Comparison of ENCODE assay signal across 20 mouse cellular contexts in genomic region chr5:137915550-137915949, GRCm38 (mm10). TPM values are rescaled to one million over a fixed set of nuclear protein-coding genes. Genes with fewer than 3 reads are reported as not detected.
DNase-seq lines count a peak whose midpoint lies in the region; ATAC-seq lines count a peak whose summit lies in the region.
"Had no signal": no experiment of that assay in that cellular context is flagged by ENCODE, and none has a peak within 500 bp of the region (broad histone marks: within the 10 kb centered on the region; RNA-seq: fewer than 3 reads in every experiment).

No protein-coding gene starts in this region.

- no peaks in the 10 kb centered on the region for H3K36me3 ChIP-seq in midbrain, embryonic 13.5 days
- H3K36me3 ChIP-seq: embryonic facial prominence, embryonic 13.5 days; hindbrain, embryonic 15.5 days; limb, embryonic 15.5 days had no signal

- H3K27me3 ChIP-seq in midbrain, embryonic 13.5 days = no peaks in the 10 kb centered on the region
- H3K27me3 ChIP-seq: embryonic facial prominence, embryonic 13.5 days; hindbrain, embryonic 15.5 days; limb, embryonic 15.5 days had no signal

- H3K4me1 ChIP-seq in midbrain, embryonic 13.5 days (replicated peaks) = no peaks in the 10 kb centered on the region
- H3K4me1 ChIP-seq: embryonic facial prominence, embryonic 13.5 days; hindbrain, embryonic 15.5 days; limb, embryonic 15.5 days had no signal

- 86% methylated on average over 6 of the region's 6 CpGs for WGBS in midbrain, embryonic 13.5 days

- H3K4me3 ChIP-seq in midbrain, embryonic 13.5 days (replicated peaks) = no peak overlapping the region
- H3K4me3 ChIP-seq: embryonic facial prominence, embryonic 13.5 days; heart, adult 2 months; hindbrain, embryonic 15.5 days; limb, embryonic 15.5 days had no signal

- H3K27ac ChIP-seq in midbrain, embryonic 13.5 days = no peak overlapping the region
- H3K27ac ChIP-seq: embryonic facial prominence, embryonic 13.5 days; heart, adult 2 months; hindbrain, embryonic 15.5 days; kidney, postnatal 0 days; limb, embryonic 15.5 days; macrophage had no signal

- H3K9ac ChIP-seq in midbrain, embryonic 13.5 days (replicated peaks) = no peak overlapping the region
- H3K9ac ChIP-seq: embryonic facial prominence, embryonic 13.5 days; hindbrain, embryonic 15.5 days; limb, embryonic 15.5 days had no signal

- ATAC-seq in cerebellum, adult (ENCODE audit: insufficient number of reproducible peaks, low FRiP score, low TSS enrichment) = no peak
- no peak for ATAC-seq in midbrain, embryonic 13.5 days
- ATAC-seq: forebrain, embryonic 14.5 days had no signal

- no peaks in the 10 kb centered on the region for H3K9me3 ChIP-seq in midbrain, embryonic 13.5 days
- H3K9me3 ChIP-seq: embryonic facial prominence, embryonic 13.5 days; hindbrain, embryonic 15.5 days; limb, embryonic 15.5 days had no signal

- no peak overlapping the region for H3K4me2 ChIP-seq in midbrain, embryonic 13.5 days (replicated peaks)
- H3K4me2 ChIP-seq: embryonic facial prominence, embryonic 13.5 days; hindbrain, embryonic 15.5 days; limb, embryonic 15.5 days had no signal

- intact Hi-C loops in heart, postnatal 25 days (cut with DNase I) = no loop called here

- DNase-seq in cerebellum, adult 11 months = peak; percentile 57
- DNase-seq in lung, adult 18-20 months = peak; percentile 20 to 62
- no peak for DNase-seq in lung, postnatal 4 days
- DNase-seq in cerebellum, postnatal 36 days = peak; percentile 32 to 56
- DNase-seq in lung, postnatal 14 days = peak; percentile 2
- DNase-seq in heart, postnatal 25 days (ENCODE audit: low spot score) = no peak
- DNase-seq: adrenal gland, postnatal 25 days; heart, adult 2 months; thymus, postnatal 36 days had no signal

RNA-seq across cellular contexts. Expression of gene Cyp3a13, which starts 5.9 kb away (rescaled TPM):
- 0.06 TPM in 1 of 2 replicates, not detected in the other for polyA plus RNA-seq in midbrain, embryonic 13.5 days (2015; fragmentation: Nextera tagmentation; extraction: Ambion mirVana)
- total RNA-seq in heart, postnatal 25 days (2021) = under 1 TPM; 0.17 to 0.31 TPM
- total RNA-seq: adrenal gland, postnatal 25 days had no signal
- polyA plus RNA-seq: embryonic facial prominence, embryonic 13.5 days; forebrain, embryonic 14.5 days; hindbrain, embryonic 15.5 days; macrophage; midbrain, embryonic 14.5 days had no signal

RNA-seq across cellular contexts. Expression of gene Pilrb2, which starts 43.9 kb away (rescaled TPM):
- not detected in 2 replicates for polyA plus RNA-seq in midbrain, embryonic 13.5 days (2015; fragmentation: Nextera tagmentation; extraction: Ambion mirVana)
- under 1 TPM in 1 of 2 experiments, not detected in 1; 0.81 TPM for total RNA-seq in heart, postnatal 25 days (2021)
- total RNA-seq: layer of hippocampus, postnatal 14 days; left cerebral cortex, postnatal 14 days had no signal
- polyA plus RNA-seq: embryonic facial prominence, embryonic 13.5 days; forebrain, embryonic 14.5 days; hindbrain, embryonic 15.5 days had no signal

RNA-seq across cellular contexts. Expression of gene Gjc3, which starts 47.3 kb away (rescaled TPM):
- polyA plus RNA-seq in midbrain, embryonic 13.5 days (2015; fragmentation: Nextera tagmentation; extraction: Ambion mirVana) = 0.08 and 0.23 TPM in 2 replicates
- total RNA-seq in heart, postnatal 25 days (2021) = under 1 TPM; 0.26 to 0.42 TPM
- polyA plus RNA-seq: macrophage had no signal

RNA-seq across cellular contexts. Expression of gene Pilrb1, which starts 57.6 kb away (rescaled TPM):
- polyA plus RNA-seq in midbrain, embryonic 13.5 days (2015; fragmentation: Nextera tagmentation; extraction: Ambion mirVana) = not detected in 2 replicates
- total RNA-seq in heart, postnatal 25 days (2021) = under 1 TPM; 0.61 to 0.83 TPM
- total RNA-seq: layer of hippocampus, postnatal 14 days; left cerebral cortex, postnatal 14 days had no signal
- polyA plus RNA-seq: embryonic facial prominence, embryonic 13.5 days; forebrain, embryonic 14.5 days; hindbrain, embryonic 15.5 days; midbrain, embryonic 14.5 days had no signal

Comparison
In these comparisons a context has a peak if more than half of its experiments do, and no peak if none do; other contexts are left out.
1. DNase-seq: peak in cerebellum, adult 11 months (single experiment), lung, adult 18-20 months (2 of 2), cerebellum, postnatal 36 days (2 of 2) and lung, postnatal 14 days (single experiment); none in lung, postnatal 4 days (0 of 2) and heart, postnatal 25 days (single experiment).